ENCODE assay signal across 9 mouse cellular contexts in genomic region chr2:32549764-32550163, GRCm38 (mm10). TPM values are rescaled to one million over a fixed set of nuclear protein-coding genes. Genes with fewer than 3 reads are reported as not detected.
DNase-seq lines count a peak whose midpoint lies in the region; ATAC-seq and TF ChIP-seq lines count a peak whose summit lies in the region.
"Had no signal": no experiment of that assay in that cellular context is flagged by ENCODE, and none has a peak within 500 bp of the region (broad histone marks: within the 10 kb centered on the region; RNA-seq: fewer than 3 reads in every experiment).

No protein-coding gene starts in this region.

- no peaks in the 10 kb centered on the region for H3K27me3 ChIP-seq in lung, embryonic 14.5 days (ENCODE audit: insufficient read depth, low read length)
- no peaks in the 10 kb centered on the region for H3K27me3 ChIP-seq in stomach, embryonic 15.5 days (replicated peaks)
- H3K27me3 ChIP-seq in midbrain, embryonic 11.5 days (ENCODE audit: control insufficient read depth, insufficient read depth, low read length), result no peaks in the 10 kb centered on the region
- H3K27me3 ChIP-seq: liver, embryonic 15.5 days had no signal

- H3K9me3 ChIP-seq in lung, embryonic 14.5 days (ENCODE audit: low read depth, low read length), result no peaks in the 10 kb centered on the region
- no peaks in the 10 kb centered on the region for H3K9me3 ChIP-seq in stomach, embryonic 15.5 days
- H3K9me3 ChIP-seq in midbrain, embryonic 11.5 days (ENCODE audit: control insufficient read depth, low read length), result no peaks in the 10 kb centered on the region
- H3K9me3 ChIP-seq: liver, embryonic 15.5 days had no signal

- no peak overlapping the region for H3K9ac ChIP-seq in lung, embryonic 14.5 days
- H3K9ac ChIP-seq in stomach, embryonic 15.5 days, result no peak overlapping the region
- H3K9ac ChIP-seq in midbrain, embryonic 11.5 days (ENCODE audit: low read length), result no peak overlapping the region
- H3K9ac ChIP-seq: liver, embryonic 15.5 days had no signal

- peaks cover 2% of the 10 kb centered on the region; the same call in 1 of the 2 replicates for H3K36me3 ChIP-seq in lung, embryonic 14.5 days (ENCODE audit: insufficient read depth)
- no peaks in the 10 kb centered on the region for H3K36me3 ChIP-seq in stomach, embryonic 15.5 days
- no peaks in the 10 kb centered on the region; the same call in 1 of the 2 replicates for H3K36me3 ChIP-seq in midbrain, embryonic 11.5 days (ENCODE audit: control insufficient read depth, insufficient read depth, low read length)
- H3K36me3 ChIP-seq: liver, embryonic 15.5 days had no signal

- DNase-seq in lung, embryonic 14.5 days, result peak; percentile 39
- DNase-seq in lung, adult 2 months, result no peak
- peak; percentile 81 to 85 for DNase-seq in heart, postnatal 36 days
- no peak for DNase-seq in midbrain, embryonic 11.5 days (ENCODE audit: low spot score, missing footprints)
- DNase-seq in right cerebral cortex, postnatal 14 days, result no peak
- no peak for DNase-seq in c-Kit-positive CD71-positive TER-119-positive erythroid progenitor cells, embryonic 14.5 days (ENCODE audit: low spot score)

- H3K27ac ChIP-seq in lung, embryonic 14.5 days (ENCODE audit: low read depth), result no peak overlapping the region; the same call in 1 of the 2 replicates
- peak overlapping the region; percentile 15; the same call in 1 of the 2 replicates for H3K27ac ChIP-seq in embryonic fibroblast, embryonic 13.5 days (ENCODE audit: insufficient read depth, low read length)
- H3K27ac ChIP-seq in stomach, embryonic 15.5 days, result peak overlapping the region; percentile 77
- H3K27ac ChIP-seq in midbrain, embryonic 11.5 days (ENCODE audit: low read depth, low read length), result no peak overlapping the region
- H3K27ac ChIP-seq: liver, embryonic 15.5 days had no signal

- H3K4me3 ChIP-seq in lung, embryonic 14.5 days (ENCODE audit: low read depth, low read length), result no peak overlapping the region
- H3K4me3 ChIP-seq in lung, adult 2 months (replicated peaks; ENCODE audit: extremely low read depth, low read depth, low read length), result no peak overlapping the region
- H3K4me3 ChIP-seq in embryonic fibroblast, embryonic 13.5 days (ENCODE audit: insufficient read depth, low read length), result no peak overlapping the region
- H3K4me3 ChIP-seq in stomach, embryonic 15.5 days (replicated peaks), result no peak overlapping the region
- no peak overlapping the region for H3K4me3 ChIP-seq in midbrain, embryonic 11.5 days (ENCODE audit: low read depth, low read length)
- H3K4me3 ChIP-seq: liver, embryonic 15.5 days had no signal

- intact Hi-C loops in heart, postnatal 36 days (cut with DNase I), result no loop called here

- H3K4me1 ChIP-seq in lung, embryonic 14.5 days (ENCODE audit: insufficient read depth), result no peaks in the 10 kb centered on the region
- H3K4me1 ChIP-seq in lung, adult 2 months (ENCODE audit: control insufficient read depth, insufficient read depth, low read length), result peaks cover 11% of the 10 kb centered on the region
- H3K4me1 ChIP-seq in embryonic fibroblast, embryonic 13.5 days (ENCODE audit: control insufficient read depth, insufficient read depth, low read length), result peaks cover 15% of the 10 kb centered on the region
- peaks cover 24% of the 10 kb centered on the region for H3K4me1 ChIP-seq in stomach, embryonic 15.5 days
- no peaks in the 10 kb centered on the region for H3K4me1 ChIP-seq in midbrain, embryonic 11.5 days (ENCODE audit: control insufficient read depth, insufficient read depth, low read length)

- no peak overlapping the region for H3K4me2 ChIP-seq in lung, embryonic 14.5 days
- no peak overlapping the region for H3K4me2 ChIP-seq in stomach, embryonic 15.5 days
- no peak overlapping the region for H3K4me2 ChIP-seq in midbrain, embryonic 11.5 days
- H3K4me2 ChIP-seq: liver, embryonic 15.5 days had no signal

- no peak for TF ChIP-seq CTCF in lung, embryonic 14.5 days (IDR thresholded peaks at IDR 0.05; ENCODE audit: low read depth)
- TF ChIP-seq CTCF in lung, adult 2 months (IDR thresholded peaks at IDR 0.05; ENCODE audit: insufficient read depth, low read length), result no peak
- TF ChIP-seq CTCF in embryonic fibroblast, embryonic 13.5 days (IDR thresholded peaks at IDR 0.05; ENCODE audit: borderline replicate concordance, insufficient read depth, low read length), result no peak

- 45% methylated on average over 6 of the region's 6 CpGs for WGBS in lung, embryonic 14.5 days
- 34% methylated on average over 6 of the region's 6 CpGs for WGBS in lung, adult 2 months
- WGBS in stomach, embryonic 15.5 days, result 34% methylated on average over 6 of the region's 6 CpGs
- 78% methylated on average over 6 of the region's 6 CpGs for WGBS in midbrain, embryonic 11.5 days

- ATAC-seq in lung, embryonic 14.5 days (ENCODE audit: insufficient read depth), result 0 out of 2 replicates have a peak, but pooled peaks have one; percentile 14
- ATAC-seq in stomach, embryonic 15.5 days (ENCODE audit: insufficient read depth, low FRiP score, low read depth), result no peak
- no peak for ATAC-seq in midbrain, embryonic 11.5 days (ENCODE audit: low FRiP score)

- no peak for TF ChIP-seq POLR2A in lung, adult 2 months (IDR thresholded peaks at IDR 0.05; ENCODE audit: borderline replicate concordance, extremely low read depth, low read depth, low read length)
- no peak for TF ChIP-seq POLR2A in embryonic fibroblast, embryonic 13.5 days (IDR thresholded peaks at IDR 0.05; ENCODE audit: low read depth, low read length)

RNA-seq across cellular contexts. Expression of gene Fam102a, which starts 14.6 kb away (rescaled TPM):
- 18.4 and 19.9 TPM in 2 replicates for polyA plus RNA-seq in lung, embryonic 14.5 days (2014; fragmentation: Nextera tagmentation; extraction: Ambion mirVana)
- polyA plus RNA-seq in lung, adult 2 months (2012; rRNA removed), result 23.7 and 24.0 TPM in 2 replicates
- 5.3 and 8.9 TPM in 2 replicates for polyA plus RNA-seq in embryonic fibroblast, embryonic 13.5 days (2011; ENCODE audit: insufficient read length, low read depth, missing spikeins)
- total RNA-seq in heart, postnatal 36 days (2021), result 10 to 100 TPM in 1 of 2 experiments, 1 to 10 TPM in 1; 8.9 to 10.6 TPM
- polyA plus RNA-seq in stomach, embryonic 15.5 days (2015; fragmentation: Nextera tagmentation; extraction: Ambion mirVana), result 11.2 and 13.0 TPM in 2 replicates
- polyA plus RNA-seq in midbrain, embryonic 11.5 days (2014; fragmentation: Nextera tagmentation; extraction: Ambion mirVana), result 6.3 and 6.8 TPM in 2 replicates

RNA-seq across cellular contexts. Expression of gene Dpm2, which starts 20.9 kb away (rescaled TPM):
- polyA plus RNA-seq in lung, embryonic 14.5 days (2014; fragmentation: Nextera tagmentation; extraction: Ambion mirVana), result 94.9 and 98.5 TPM in 2 replicates
- 116 and 118 TPM in 2 replicates for polyA plus RNA-seq in lung, adult 2 months (2012; rRNA removed)
- 70.1 and 71.9 TPM in 2 replicates for polyA plus RNA-seq in embryonic fibroblast, embryonic 13.5 days (2011; ENCODE audit: insufficient read length, low read depth, missing spikeins)
- total RNA-seq in heart, postnatal 36 days (2021), result 10 to 100 TPM; 17.9 to 21.3 TPM
- polyA plus RNA-seq in stomach, embryonic 15.5 days (2015; fragmentation: Nextera tagmentation; extraction: Ambion mirVana), result 109 and 112 TPM in 2 replicates
- 103 and 110 TPM in 2 replicates for polyA plus RNA-seq in midbrain, embryonic 11.5 days (2014; fragmentation: Nextera tagmentation; extraction: Ambion mirVana)

RNA-seq across cellular contexts. Expression of gene Pip5kl1, which starts 24.8 kb away (rescaled TPM):
- polyA plus RNA-seq in lung, embryonic 14.5 days (2014; fragmentation: Nextera tagmentation; extraction: Ambion mirVana), result 0.50 and 0.70 TPM in 2 replicates
- polyA plus RNA-seq in lung, adult 2 months (2012; rRNA removed), result 0.12 and 0.55 TPM in 2 replicates
- 0.67 TPM in 1 of 2 replicates, not detected in the other for polyA plus RNA-seq in embryonic fibroblast, embryonic 13.5 days (2011; ENCODE audit: insufficient read length, low read depth, missing spikeins)
- under 1 TPM in 1 of 2 experiments, not detected in 1; 0.43 TPM for total RNA-seq in heart, postnatal 36 days (2021)
- 0.36 and 0.61 TPM in 2 replicates for polyA plus RNA-seq in stomach, embryonic 15.5 days (2015; fragmentation: Nextera tagmentation; extraction: Ambion mirVana)
- 2.0 and 2.1 TPM in 2 replicates for polyA plus RNA-seq in midbrain, embryonic 11.5 days (2014; fragmentation: Nextera tagmentation; extraction: Ambion mirVana)
- polyA plus RNA-seq: liver, embryonic 15.5 days had no signal

RNA-seq across cellular contexts. Expression of gene 9430097D07Rik, which starts 25.7 kb away (rescaled TPM):
- 0.20 TPM in 1 of 2 replicates, not detected in the other for polyA plus RNA-seq in lung, embryonic 14.5 days (2014; fragmentation: Nextera tagmentation; extraction: Ambion mirVana)
- polyA plus RNA-seq in lung, adult 2 months (2012; rRNA removed), result not detected in 2 replicates
- polyA plus RNA-seq in embryonic fibroblast, embryonic 13.5 days (2011; ENCODE audit: insufficient read length, low read depth, missing spikeins), result not detected in 2 replicates
- total RNA-seq in heart, postnatal 36 days (2021), result not detected
- 0.09 and 0.12 TPM in 2 replicates for polyA plus RNA-seq in stomach, embryonic 15.5 days (2015; fragmentation: Nextera tagmentation; extraction: Ambion mirVana)
- polyA plus RNA-seq in midbrain, embryonic 11.5 days (2014; fragmentation: Nextera tagmentation; extraction: Ambion mirVana), result 0.25 and 0.49 TPM in 2 replicates
- polyA plus RNA-seq: liver, embryonic 15.5 days had no signal

RNA-seq across cellular contexts. Expression of gene St6galnac4, which starts 37.1 kb away (rescaled TPM):
- 22.0 and 23.8 TPM in 2 replicates for polyA plus RNA-seq in lung, embryonic 14.5 days (2014; fragmentation: Nextera tagmentation; extraction: Ambion mirVana)
- 39.5 and 40.4 TPM in 2 replicates for polyA plus RNA-seq in lung, adult 2 months (2012; rRNA removed)
- 20.4 and 21.5 TPM in 2 replicates for polyA plus RNA-seq in embryonic fibroblast, embryonic 13.5 days (2011; ENCODE audit: insufficient read length, low read depth, missing spikeins)
- 10 to 100 TPM; 18.7 to 21.7 TPM for total RNA-seq in heart, postnatal 36 days (2021)
- polyA plus RNA-seq in stomach, embryonic 15.5 days (2015; fragmentation: Nextera tagmentation; extraction: Ambion mirVana), result 18.3 and 20.3 TPM in 2 replicates
- 13.2 and 13.6 TPM in 2 replicates for polyA plus RNA-seq in midbrain, embryonic 11.5 days (2014; fragmentation: Nextera tagmentation; extraction: Ambion mirVana)

Comparison
In these comparisons a context has a peak if more than half of its experiments do, and no peak if none do; other contexts are left out.
1. DNase-seq: peak in lung, embryonic 14.5 days (single experiment) and heart, postnatal 36 days (2 of 2); none in lung, adult 2 months (single experiment), midbrain, embryonic 11.5 days (single experiment), right cerebral cortex, postnatal 14 days (single experiment) and c-Kit-positive CD71-positive TER-119-positive erythroid progenitor cells, embryonic 14.5 days (single experiment).
2. H3K27ac ChIP-seq: peak in embryonic fibroblast, embryonic 13.5 days (single experiment) and stomach, embryonic 15.5 days (single experiment); none in lung, embryonic 14.5 days (single experiment) and midbrain, embryonic 11.5 days (single experiment).